Mouse (Mus musculus): ENCODE data around the gene Tmem242.

DNA sequence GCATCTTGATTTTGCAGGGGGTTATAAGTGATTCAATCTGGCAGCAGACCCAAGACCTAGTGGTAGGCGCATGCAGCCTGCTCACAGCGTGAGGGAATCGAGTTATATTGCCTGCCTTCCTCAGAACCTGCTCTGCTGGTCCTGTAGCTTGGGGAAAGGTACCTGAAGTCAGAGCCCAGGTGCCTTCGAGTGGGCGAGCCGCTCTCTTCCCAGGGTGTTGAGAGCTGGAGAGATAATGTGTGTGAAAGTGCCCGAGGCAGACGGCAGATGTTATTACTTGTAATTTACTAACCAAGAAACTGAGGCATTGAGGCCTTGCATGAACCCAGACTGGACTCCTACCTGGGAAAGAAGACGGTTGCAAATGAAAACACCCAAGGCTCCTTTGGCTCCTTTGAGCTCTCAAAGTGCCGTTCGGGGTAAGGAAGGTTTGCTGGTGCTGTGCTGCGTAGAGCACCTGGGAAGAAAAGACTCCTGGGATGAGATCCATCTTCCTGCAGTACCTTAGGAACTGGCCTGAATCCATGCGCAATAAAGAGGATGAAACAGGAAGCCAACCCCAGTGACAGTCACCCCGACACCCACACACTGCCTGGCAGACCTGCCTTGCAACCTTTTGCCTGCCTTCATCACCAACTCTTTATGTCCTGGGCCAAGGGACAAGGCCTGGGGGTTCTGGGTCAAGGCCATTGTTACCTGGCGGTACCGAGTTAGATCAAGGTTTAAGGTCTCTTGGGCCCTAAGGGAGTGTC is 44.4 kb downstream of the Tmem242 start:
- TF ChIP-seq CTCF (IDR thresholded peaks at IDR 0.05; ENCODE audit: borderline replicate concordance, insufficient read depth, low read depth, low read length) (no peak), POLR2A (IDR thresholded peaks at IDR 0.05; ENCODE audit: borderline replicate concordance, insufficient read depth, low read length) (no peak)

All from cerebellum, adult 2 months (tissue).